Mouse (Mus musculus) liver, embryonic 14.5 days (tissue): ENCODE measurements around the gene Cfap45. TPM values are rescaled to one million over a fixed set of nuclear protein-coding genes. Genes with fewer than 3 reads are reported as not detected.
A peak's percentile ranks its signal among the peaks of the same experiment; 100 is the strongest.

Experiments
- ATAC-seq: fragments of 200-750 bp; cut with Nextera tagmentation; 2 replicates; pipeline ENCODE4 v1.8.0; 2017; ENCODE audit warnings: moderate number of reproducible peaks, mild to moderate bottlenecking, moderate library complexity; ENCODE audit not compliant: insufficient read depth
- DNase-seq, 3 experiments: peaks; one replicate each; pipeline ENCODE4 v3.0.0-alpha.2; 2012 to 2013; ENCODE audit warnings: low read depth in 3 of 3, low spot score in 3 of 3
- H3K27ac ChIP-seq: fragments of 300-500 bp; sonication (generic); 2 replicates; pipeline ENCODE4 v1.5.1; 2014; ENCODE audit warnings: moderate library complexity, mild to moderate bottlenecking, control low read depth, inconsistent platforms
- H3K27me3 ChIP-seq: fragments of 300-500 bp; sonication (generic); 2 replicates; pipeline ENCODE4 v1.6.1; 2014; ENCODE audit warnings: mild to moderate bottlenecking, low read length, moderate library complexity; ENCODE audit not compliant: control insufficient read depth, insufficient read depth
- H3K36me3 ChIP-seq: fragments of 300-500 bp; sonication (generic); replicated peaks from 2 replicates; pipeline ENCODE4 v1.6.1; 2014; ENCODE audit warnings: low read depth; ENCODE audit not compliant: control insufficient read depth, insufficient read depth
- H3K4me1 ChIP-seq, 2 experiments: fragments of 200-500 bp in 1 of 2; fragments of 300-500 bp in 1 of 2; sonication (generic) in 1 of 2; replicated peaks; 2 replicates each; pipeline ENCODE4 v1.6.1; 2012 to 2014; ENCODE audit warnings: antibody characterized with exemption in 1 of 2, inconsistent platforms in 1 of 2, low read length in 1 of 2; ENCODE audit not compliant: control insufficient read depth in 2 of 2, insufficient read depth in 2 of 2
- H3K4me2 ChIP-seq: fragments of 300-500 bp; sonication (generic); 2 replicates; pipeline ENCODE4 v1.6.1; 2014; ENCODE audit warnings: low read depth, mild to moderate bottlenecking, control low read depth, moderate library complexity
- H3K4me3 ChIP-seq, 2 experiments: fragments of 200-500 bp in 1 of 2; fragments of 300-500 bp in 1 of 2; sonication (generic) in 1 of 2; 2 replicates each; pipeline ENCODE4 v1.5.1; 2012 to 2014; ENCODE audit warnings: low read depth in 2 of 2, low read length in 2 of 2, mild to moderate bottlenecking in 2 of 2, control low read depth in 1 of 2, inconsistent platforms in 1 of 2, moderate library complexity in 1 of 2; ENCODE audit not compliant: insufficient read depth in 1 of 2
- H3K9ac ChIP-seq: fragments of 300-500 bp; sonication (generic); replicated peaks from 2 replicates; pipeline ENCODE4 v1.6.1; 2014; ENCODE audit warnings: mild to moderate bottlenecking, control low read depth, moderate library complexity
- H3K9me3 ChIP-seq: fragments of 300-500 bp; sonication (generic); 2 replicates; pipeline ENCODE4 v1.6.1; 2016; ENCODE audit warnings: low read length, mixed read lengths; ENCODE audit not compliant: control insufficient read depth
- CTCF ChIP-seq: IDR thresholded peaks from 2 replicates; pipeline ENCODE4 v1.5.1; 2016; ENCODE audit warnings: antibody characterized with exemption, low read depth, control low read depth
- EP300 ChIP-seq: IDR thresholded peaks from 2 replicates; pipeline ENCODE4 v1.6.1; 2016; ENCODE audit warnings: antibody characterized with exemption, low read depth
- WGBS: fragments of 180-500 bp; shearing (Covaris S2); extraction: QIAGEN DNeasy Blood & Tissue Kit; methylation state at CpG from one replicate; pipeline ENCODE4 v1.1.7; 2014; ENCODE audit not compliant: insufficient replicate concordance; 5-methylcytosine and 5-hydroxymethylcytosine counted together
- polyA plus RNA-seq, 2 experiments: library from polyadenylated mRNA; depleted of rRNA in 1 of 2; stranded (reverse) in 1 of 2; unstranded in 1 of 2; fragments of >200 nt; fragmentation: Nextera tagmentation in 1 of 2; extraction: Ambion mirVana in 1 of 2; gene quantifications; 2 replicates each; pipeline versions ENCODE4 v1.2.1 to v1.2.3; 2012 to 2014

Gene Cfap45
- polyA plus RNA-seq, 2 experiments, result 0.22 to 0.28 TPM

DNA sequence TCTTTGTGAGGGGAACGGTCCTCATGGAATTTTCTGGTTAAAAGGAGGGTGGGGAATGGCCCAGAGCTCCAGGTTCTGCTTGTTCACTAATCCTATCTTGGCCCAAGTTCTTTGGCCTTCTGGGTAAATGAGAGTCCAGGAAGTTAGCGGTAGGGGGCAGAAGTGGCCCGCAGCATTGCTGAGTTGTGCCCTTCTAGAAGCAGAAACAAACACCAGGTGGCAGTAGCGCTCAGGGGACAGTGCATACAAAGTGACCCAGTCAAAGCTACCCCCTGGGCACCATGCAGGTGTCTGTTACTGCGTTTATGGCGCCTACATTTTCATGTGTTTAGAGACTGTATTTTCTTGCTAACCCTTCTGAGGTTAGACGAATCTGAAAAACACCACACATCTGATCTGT lies 8.1 kb downstream of the Cfap45 start:
- H3K9ac ChIP-seq, result no peak overlapping the region
- peak; percentile 38 to 57 (median 47) for DNase-seq
- peaks cover 13% of the 10 kb centered on the region for H3K27me3 ChIP-seq
- whole genome bisulfite sequencing, result 3% methylated on average over 7 of the region's 7 CpGs
- ATAC-seq, result 0 out of 2 replicates have a peak, but pooled peaks have one; percentile 27
- H3K4me2 ChIP-seq, result no peak overlapping the region
- H3K4me1 ChIP-seq, result peaks cover 0 to 12% of the 10 kb centered on the region in 2 experiments; a peak in 2 of 4 replicates
- TF ChIP-seq CTCF (peak; percentile 92), EP300 (no peak)
- H3K27ac ChIP-seq, result no peak overlapping the region
- no peaks in the 10 kb centered on the region for H3K36me3 ChIP-seq
- H3K9me3 ChIP-seq, result no peaks in the 10 kb centered on the region
- no peak overlapping the region for H3K4me3 ChIP-seq

DNA sequence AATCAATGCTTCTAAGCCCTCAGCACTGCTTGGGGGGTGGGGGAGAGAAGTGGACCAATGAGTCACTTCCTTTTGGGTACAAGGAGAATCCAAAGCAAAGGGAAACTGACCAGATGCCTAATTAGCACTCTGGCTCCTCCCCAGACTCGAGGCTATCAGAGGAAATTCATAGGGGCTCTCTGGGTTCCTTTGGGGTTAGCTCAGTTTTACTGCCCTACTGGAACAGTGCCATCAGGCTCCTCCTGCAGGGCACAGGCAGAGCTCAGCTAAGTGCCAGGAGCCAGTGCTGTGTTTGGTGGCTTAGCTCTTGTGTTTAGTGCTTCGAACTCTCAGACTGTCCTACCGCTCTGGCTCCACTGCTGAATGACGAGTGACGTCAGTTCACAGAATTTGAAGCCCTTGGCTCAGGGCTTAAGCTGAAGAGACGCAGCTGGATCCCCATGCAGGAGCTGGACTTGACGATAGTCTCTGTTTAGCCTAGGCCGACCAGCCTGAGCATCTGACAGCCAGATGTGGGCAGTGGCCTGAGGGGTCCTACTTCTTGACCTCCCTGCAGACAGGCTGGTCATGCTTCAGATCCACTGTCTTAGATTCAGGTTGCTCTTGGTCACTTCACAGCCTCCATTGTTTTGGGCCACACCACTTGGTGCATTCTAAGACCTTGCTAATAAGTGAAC lies 10.1 kb downstream of the Cfap45 start:
- H3K9me3 ChIP-seq, result no peaks in the 10 kb centered on the region

DNA sequence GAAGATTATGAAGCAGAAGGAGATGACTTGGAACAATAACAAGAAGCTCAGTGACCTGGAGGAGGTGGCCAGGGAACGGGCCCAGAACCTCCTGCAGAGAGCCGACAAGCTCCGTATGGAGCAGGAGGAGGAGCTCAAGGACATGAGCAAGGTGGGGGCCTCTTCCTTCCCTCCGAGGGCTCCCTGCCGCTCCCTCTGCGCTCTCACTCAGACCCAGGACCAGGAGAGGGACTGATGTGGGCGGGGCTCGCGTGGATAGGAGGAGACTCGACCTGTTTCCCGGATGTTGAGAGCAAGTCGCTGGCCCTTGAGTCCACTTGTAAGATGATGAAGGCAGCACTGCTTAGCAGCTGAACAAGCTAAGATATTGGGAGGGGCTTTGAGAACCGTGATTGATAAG lies 11.9 kb downstream of the Cfap45 start:
- no peaks in the 10 kb centered on the region for H3K9me3 ChIP-seq

More for the DNA sequence above, 10.1 kb downstream of the Cfap45 start:
- H3K4me2 ChIP-seq, result no peak overlapping the region
- peaks cover 13% of the 10 kb centered on the region for H3K27me3 ChIP-seq
- TF ChIP-seq CTCF (no peak), EP300 (no peak)
- no peak overlapping the region for H3K4me3 ChIP-seq
- H3K9ac ChIP-seq, result no peak overlapping the region
- H3K4me1 ChIP-seq, result peaks cover 0 to 12% of the 10 kb centered on the region in 2 experiments; a peak in 2 of 4 replicates
- 37% methylated on average over 8 of the region's 8 CpGs for WGBS
- ATAC-seq (no peak), DNase-seq (no peak)
- H3K36me3 ChIP-seq, result no peaks in the 10 kb centered on the region
- no peak overlapping the region for H3K27ac ChIP-seq

DNA sequence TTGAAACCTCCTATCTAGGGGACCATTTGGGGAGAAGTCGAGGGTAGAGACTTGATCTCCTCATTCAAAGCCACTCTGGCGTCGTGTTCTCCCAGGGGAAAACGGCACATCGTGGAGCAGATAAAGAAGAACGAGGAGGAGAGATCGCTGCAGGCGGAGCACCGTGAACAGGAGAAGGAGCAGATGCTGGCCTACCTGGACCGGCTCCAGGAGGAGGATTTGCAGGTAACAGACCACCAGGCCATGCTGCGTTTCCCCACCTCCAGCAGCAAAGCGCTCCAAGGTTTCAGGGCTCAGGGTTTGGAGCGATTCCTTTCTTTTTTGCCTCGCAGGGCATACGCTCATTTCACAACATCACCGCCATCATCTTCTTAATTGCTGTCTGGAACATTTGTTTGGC lies 14.5 kb downstream of the Cfap45 start:
- H3K4me3 ChIP-seq, result no peak overlapping the region
- 68% methylated on average over 16 of the region's 16 CpGs for WGBS
- no peak overlapping the region for H3K27ac ChIP-seq
- no peak overlapping the region for H3K4me2 ChIP-seq
- no peaks in the 10 kb centered on the region for H3K9me3 ChIP-seq
- peaks cover 0 to 4% of the 10 kb centered on the region in 2 experiments; a peak in 1 of 4 replicates for H3K4me1 ChIP-seq
- no peak for DNase-seq
- H3K27me3 ChIP-seq, result peaks cover 4% of the 10 kb centered on the region
- H3K9ac ChIP-seq, result no peak overlapping the region
- H3K36me3 ChIP-seq, result no peaks in the 10 kb centered on the region
- ATAC-seq, result no peak
- no peak for TF ChIP-seq CTCF
- TF ChIP-seq EP300, result no peak

More for the DNA sequence above, 11.9 kb downstream of the Cfap45 start:
- Histone ChIP-seq H3K27me3 (peaks cover 5% of the 10 kb centered on the region), H3K4me1 (peaks cover 0 to 4% of the 10 kb centered on the region in 2 experiments; a peak in 1 of 4 replicates), H3K4me2 (no peak overlapping the region), H3K27ac (no peak overlapping the region), H3K9ac (no peak overlapping the region), H3K36me3 (no peaks in the 10 kb centered on the region), H3K4me3 (no peak overlapping the region)
- 3% methylated on average over 13 of the region's 13 CpGs for WGBS
- no peak for ATAC-seq
- TF ChIP-seq CTCF, result no peak
- TF ChIP-seq EP300, result no peak
- no peak for DNase-seq

DNA sequence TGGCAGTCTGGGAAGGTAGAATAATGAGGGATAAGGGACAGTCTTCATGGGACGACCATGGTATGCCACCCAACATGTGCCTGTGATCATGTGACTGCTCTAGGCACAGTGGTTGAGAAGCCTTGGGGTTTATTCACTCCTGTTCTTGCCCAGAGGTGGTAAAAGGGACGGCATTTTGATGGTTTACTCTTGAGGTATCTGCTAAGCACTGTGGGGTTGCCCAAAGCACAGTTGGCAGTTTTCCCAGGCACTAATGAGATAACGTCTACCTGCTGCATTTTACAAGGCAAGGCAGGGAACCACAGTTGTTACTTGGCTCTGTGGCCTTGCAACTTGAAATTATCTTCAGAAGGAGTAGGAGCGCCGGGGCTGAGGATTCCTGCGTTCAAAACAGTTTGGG lies 19.2 kb downstream of the Cfap45 start:
- no peak for TF ChIP-seq EP300
- no peak for TF ChIP-seq CTCF
- Histone ChIP-seq H3K27ac (no peak overlapping the region), H3K36me3 (no peaks in the 10 kb centered on the region), H3K9ac (no peak overlapping the region), H3K4me1 (no peaks in the 10 kb centered on the region), H3K27me3 (no peaks in the 10 kb centered on the region), H3K4me2 (no peak overlapping the region), H3K4me3 (no peak overlapping the region), H3K9me3 (no peaks in the 10 kb centered on the region)
- DNase-seq (no peak), ATAC-seq (no peak)
- 58% methylated on average over 6 of the region's 6 CpGs for WGBS
